Mouse (Mus musculus): Measurements from ENCODE around the gene Tctex1d4. TPM values are rescaled to one million over a fixed set of nuclear protein-coding genes. Genes with fewer than 3 reads are reported as not detected.
A peak's percentile ranks its signal among the peaks of the same experiment; 100 is the strongest.

Gene Tctex1d4
- polyA plus RNA-seq, 1 experiment from 2014 or later: not detected

DNA sequence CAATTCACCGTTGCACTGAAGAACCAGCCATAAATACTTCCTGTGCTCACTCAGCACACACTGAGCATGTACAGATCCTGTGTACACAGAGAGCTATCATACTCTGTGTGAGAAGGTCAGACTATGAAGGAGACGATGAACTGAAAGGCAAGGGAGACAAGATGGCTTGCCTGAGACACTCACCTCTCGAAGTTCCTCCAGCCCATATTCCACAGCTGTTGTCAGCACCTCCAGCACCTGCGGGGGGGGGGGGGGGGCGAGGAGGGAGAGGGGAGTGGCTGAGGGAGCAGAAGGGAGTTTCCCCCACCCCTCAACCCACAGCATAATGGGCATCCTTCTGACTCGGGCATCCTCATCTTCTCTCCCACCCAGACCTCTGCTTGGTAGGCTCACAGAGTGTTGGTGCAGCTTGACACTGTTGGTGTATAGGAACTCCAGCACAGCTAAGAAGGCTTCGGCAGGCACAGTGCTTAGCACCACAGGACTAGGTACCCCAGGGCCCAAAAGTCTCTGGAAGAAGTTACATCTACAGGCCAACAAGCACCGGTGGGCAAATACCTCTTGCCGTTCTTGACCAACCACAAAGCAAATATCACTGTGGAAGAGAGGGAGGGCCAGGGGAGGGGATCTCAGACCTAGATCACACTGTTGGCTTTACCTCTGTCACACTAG, 2.9 kb upstream of the Tctex1d4 start:
- 69% methylated on average over 8 of the region's 9 CpGs for WGBS

DNA sequence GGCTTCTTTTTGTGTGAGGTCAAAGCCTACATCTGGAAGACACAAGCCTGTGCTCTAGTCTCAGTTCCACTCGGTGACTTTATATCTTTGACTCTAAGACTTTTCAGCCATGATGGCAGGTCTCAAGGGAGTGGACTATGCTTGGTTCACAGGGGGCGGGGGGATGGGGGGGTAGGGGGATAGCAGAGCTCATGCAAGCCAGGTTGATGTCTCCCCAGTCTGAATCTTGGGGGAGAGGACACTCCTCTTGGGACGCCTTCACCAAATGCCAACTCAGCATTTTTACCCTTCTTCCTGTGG, 2.4 kb upstream of the Tctex1d4 start:
- H3K9me3 ChIP-seq: no peaks in the 10 kb centered on the region
- peaks cover 26% of the 10 kb centered on the region for H3K4me1 ChIP-seq
- H3K27me3 ChIP-seq (ENCODE audit: insufficient read depth, poor library complexity, severe bottlenecking): no peaks in the 10 kb centered on the region
- H3K36me3 ChIP-seq: peaks cover 7% of the 10 kb centered on the region; the same call in 1 of the 2 replicates
- 0 out of 2 replicates have a peak overlapping the region, but pooled peaks have one; percentile 81 for H3K27ac ChIP-seq
- no peak overlapping the region for H3K4me3 ChIP-seq
- WGBS: 81% methylated on average over 3 of the region's 3 CpGs
- no peak for DNase-seq (ENCODE audit: low spot score)

More for the DNA sequence above, 2.9 kb upstream of the Tctex1d4 start:
- Histone ChIP-seq H3K36me3 (0 out of 2 replicates have a peak, but pooled peaks cover 7% of the 10 kb centered on the region), H3K4me3 (no peak overlapping the region), H3K27me3 (ENCODE audit: insufficient read depth, poor library complexity, severe bottlenecking) (no peaks in the 10 kb centered on the region), H3K4me1 (peaks cover 26% of the 10 kb centered on the region), H3K9me3 (no peaks in the 10 kb centered on the region), H3K27ac (no peak overlapping the region)
- DNase-seq (ENCODE audit: low spot score): no peak

GRCm38 (mm10) chr4:117124518-117125347, 1.9 kb upstream of the Tctex1d4 start:
- Histone ChIP-seq H3K27ac (peak overlapping the region; percentile 81), H3K4me1 (peaks cover 26% of the 10 kb centered on the region), H3K27me3 (ENCODE audit: insufficient read depth, poor library complexity, severe bottlenecking) (peaks cover 1% of the 10 kb centered on the region), H3K36me3 (peaks cover 7% of the 10 kb centered on the region; the same call in 1 of the 2 replicates), H3K4me3 (no peak overlapping the region), H3K9me3 (no peaks in the 10 kb centered on the region)
- no peak for DNase-seq (ENCODE audit: low spot score)
- 55% methylated on average over 14 of the region's 14 CpGs for WGBS

DNA sequence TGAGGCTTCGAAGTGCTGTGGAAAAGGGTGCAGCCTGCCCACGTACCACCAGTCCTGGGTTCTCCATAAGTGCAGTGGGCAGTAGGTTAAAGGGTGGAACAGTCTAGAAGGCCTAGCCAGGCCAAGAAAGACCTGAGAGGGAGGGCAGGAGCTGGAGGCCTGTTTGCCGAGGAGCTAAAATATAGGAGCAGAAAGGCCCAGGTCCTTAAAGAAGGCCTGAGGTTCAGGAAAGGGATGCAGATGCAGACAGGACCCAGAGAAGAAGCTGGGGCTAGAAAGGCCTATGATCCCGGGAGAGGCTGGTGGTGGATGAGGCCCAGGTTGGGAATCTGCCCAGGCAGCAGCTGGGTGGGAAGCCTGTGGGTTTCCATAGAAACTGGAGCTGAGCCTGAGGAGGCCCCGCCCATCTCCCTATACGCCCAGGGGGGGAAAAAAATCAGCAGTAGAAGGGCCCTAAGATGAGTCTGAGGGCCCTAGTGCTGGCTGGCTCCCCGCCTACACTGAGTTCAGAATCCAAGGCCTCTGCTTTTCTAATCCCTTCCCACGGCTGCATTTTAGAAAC, 1.2 kb upstream of the Tctex1d4 start, which contains the start of gene Btbd19:
Gene Btbd19 (minus strand): TSS at position 378 of the 562 bp plus-strand sequence.
- H3K4me3 ChIP-seq: no peak within 1 kb of the TSS
- peaks cover 8% of the 10 kb centered on the region for H3K27me3 ChIP-seq (ENCODE audit: insufficient read depth, poor library complexity, severe bottlenecking)
- H3K4me1 ChIP-seq: peaks cover 26% of the 10 kb centered on the region
- DNase-seq (ENCODE audit: low spot score): no peak
- H3K9me3 ChIP-seq: no peaks in the 10 kb centered on the region
- peaks cover 7% of the 10 kb centered on the region; the same call in 1 of the 2 replicates for H3K36me3 ChIP-seq
- H3K27ac ChIP-seq: peak within 1 kb of the TSS; percentile 81
- 38% methylated on average over 8 of the region's 8 CpGs for WGBS

GRCm38 (mm10) chr4:117125910-117126674, 502 bp upstream of the Tctex1d4 start:
- Histone ChIP-seq H3K4me1 (peaks cover 26% of the 10 kb centered on the region), H3K9me3 (no peaks in the 10 kb centered on the region), H3K4me3 (no peak overlapping the region), H3K36me3 (peaks cover 9% of the 10 kb centered on the region; the same call in 1 of the 2 replicates), H3K27ac (peak overlapping the region; percentile 81), H3K27me3 (ENCODE audit: insufficient read depth, poor library complexity, severe bottlenecking) (peaks cover 15% of the 10 kb centered on the region)
- DNase-seq (ENCODE audit: low spot score): peak; percentile 88
- WGBS: 42% methylated on average over 15 of the region's 15 CpGs

- H3K36me3 ChIP-seq: peaks cover 13% of the 10 kb centered on the region; the same call in 1 of the 2 replicates
These were observed 1.5 kb downstream of the Tctex1d4 start for GRCm38 (mm10) chr4:117127991-117128686.

DNA sequence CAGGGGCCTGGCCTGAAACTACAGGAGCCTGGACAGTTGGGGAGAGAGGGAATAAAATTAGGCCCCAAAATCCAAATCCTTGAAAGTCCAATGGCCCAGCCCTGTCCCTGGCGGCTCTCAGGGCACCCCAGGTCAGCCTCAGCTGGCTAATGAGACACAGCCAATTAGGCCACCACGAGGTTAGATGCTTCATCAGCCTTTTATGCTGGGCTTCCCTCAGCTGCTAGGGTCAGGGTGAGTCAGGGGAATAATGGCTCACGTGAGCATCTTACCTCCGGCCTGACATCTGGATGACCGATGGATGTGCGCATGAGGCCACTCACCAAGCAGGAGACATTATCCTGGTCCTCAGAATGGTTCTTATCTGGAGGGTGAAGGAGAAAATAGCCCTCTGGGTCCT, 4.2 kb downstream of the Tctex1d4 start:
- Histone ChIP-seq H3K36me3 (peaks cover 13% of the 10 kb centered on the region; the same call in 1 of the 2 replicates), H3K4me1 (peaks cover 33% of the 10 kb centered on the region), H3K9me3 (no peaks in the 10 kb centered on the region), H3K4me3 (no peak overlapping the region), H3K27me3 (ENCODE audit: insufficient read depth, poor library complexity, severe bottlenecking) (peaks cover 41% of the 10 kb centered on the region), H3K27ac (no peak overlapping the region)
- 76% methylated on average over 6 of the region's 6 CpGs for WGBS
- DNase-seq (ENCODE audit: low spot score): no peak

More at GRCm38 (mm10) chr4:117127991-117128686, 1.5 kb downstream of the Tctex1d4 start:
- Histone ChIP-seq H3K27me3 (ENCODE audit: insufficient read depth, poor library complexity, severe bottlenecking) (peaks cover 35% of the 10 kb centered on the region), H3K27ac (no peak overlapping the region), H3K4me1 (peaks cover 40% of the 10 kb centered on the region), H3K9me3 (no peaks in the 10 kb centered on the region), H3K4me3 (no peak overlapping the region)
- WGBS: 85% methylated on average over 33 of the region's 33 CpGs
- no peak for DNase-seq (ENCODE audit: low spot score)

GRCm38 (mm10) chr4:117131198-117131597, 4.6 kb downstream of the Tctex1d4 start:
- Histone ChIP-seq H3K4me3 (no peak overlapping the region), H3K4me1 (peaks cover 30% of the 10 kb centered on the region), H3K27me3 (ENCODE audit: insufficient read depth, poor library complexity, severe bottlenecking) (peaks cover 41% of the 10 kb centered on the region), H3K27ac (no peak overlapping the region), H3K36me3 (peaks cover 13% of the 10 kb centered on the region; the same call in 1 of the 2 replicates), H3K9me3 (no peaks in the 10 kb centered on the region)
- WGBS: 77% methylated on average over 6 of the region's 6 CpGs
- DNase-seq (ENCODE audit: low spot score): no peak

DNA sequence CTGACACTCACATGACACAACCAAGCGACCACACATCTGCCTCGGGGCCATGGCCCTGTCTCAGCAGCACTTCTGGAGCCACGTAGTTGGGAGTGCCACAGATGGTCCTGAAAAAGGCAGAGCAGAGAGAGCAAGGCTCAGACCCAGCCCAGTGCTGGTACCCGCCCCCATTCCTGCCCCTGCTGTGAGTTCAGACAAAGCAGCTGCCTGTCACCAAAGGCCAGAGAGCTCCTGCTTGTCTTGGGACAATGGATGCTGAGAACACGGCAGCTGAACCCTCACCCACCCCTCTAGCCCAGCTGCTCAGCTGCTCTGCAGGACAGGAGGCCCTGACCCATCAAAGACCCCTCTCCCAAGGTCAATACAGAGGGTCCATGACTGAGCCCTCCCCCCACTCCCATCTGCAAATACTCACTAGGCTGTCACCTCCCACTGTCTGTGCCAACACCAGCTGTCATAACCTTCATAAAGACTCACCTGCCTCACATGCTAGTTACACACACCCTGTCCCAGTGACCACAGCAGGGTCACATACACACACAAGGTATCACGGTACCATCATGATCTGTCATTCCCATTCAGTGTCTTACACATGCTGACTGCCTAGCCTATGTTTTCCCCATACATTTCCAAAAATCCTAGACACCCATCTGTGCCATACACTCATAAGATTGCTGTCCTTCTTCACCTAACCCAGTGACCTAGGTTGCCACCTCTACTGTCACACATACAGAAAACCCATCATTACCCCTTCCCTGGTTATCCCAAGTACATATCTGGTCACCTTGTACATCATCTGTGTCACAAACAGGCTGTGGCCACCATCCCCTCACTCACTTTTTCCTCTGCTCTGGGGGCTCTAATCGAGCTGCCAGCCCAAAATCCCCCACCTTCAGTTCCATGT, 5.5 kb downstream of the Tctex1d4 start:
- DNase-seq (ENCODE audit: low spot score): no peak
- peak overlapping the region; percentile 82; the same call in 1 of the 2 replicates for H3K4me3 ChIP-seq
- 25% methylated on average over 7 of the region's 7 CpGs for WGBS
- peaks cover 41% of the 10 kb centered on the region for H3K27me3 ChIP-seq (ENCODE audit: insufficient read depth, poor library complexity, severe bottlenecking)
- H3K4me1 ChIP-seq: peaks cover 30% of the 10 kb centered on the region
- H3K27ac ChIP-seq: no peak overlapping the region
- H3K9me3 ChIP-seq: no peaks in the 10 kb centered on the region
- peaks cover 13% of the 10 kb centered on the region; the same call in 1 of the 2 replicates for H3K36me3 ChIP-seq

DNA sequence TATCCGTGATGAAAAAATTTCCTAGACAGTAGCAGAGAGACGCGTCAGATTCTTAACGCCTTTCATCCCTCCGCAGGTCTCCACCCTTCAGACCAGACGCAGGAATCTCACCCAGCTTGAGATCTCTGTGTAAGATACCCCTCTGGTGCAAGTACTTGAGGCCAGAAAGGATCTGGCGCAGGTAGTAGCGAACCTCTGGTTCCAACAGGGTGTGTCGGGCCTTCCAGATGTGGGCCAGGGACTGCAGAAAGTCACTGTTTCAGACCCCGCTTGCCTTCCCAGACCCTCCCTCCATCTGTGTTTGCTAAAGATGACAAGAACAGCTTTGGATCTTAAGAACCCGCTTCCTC, 6.2 kb downstream of the Tctex1d4 start:
- no peak overlapping the region for H3K27ac ChIP-seq
- peak overlapping the region; percentile 82 for H3K4me3 ChIP-seq
- peaks cover 41% of the 10 kb centered on the region for H3K27me3 ChIP-seq (ENCODE audit: insufficient read depth, poor library complexity, severe bottlenecking)
- H3K4me1 ChIP-seq: peaks cover 30% of the 10 kb centered on the region
- WGBS: 11% methylated on average over 11 of the region's 11 CpGs
- no peaks in the 10 kb centered on the region for H3K9me3 ChIP-seq
- peaks cover 13% of the 10 kb centered on the region; the same call in 1 of the 2 replicates for H3K36me3 ChIP-seq
- no peak for DNase-seq (ENCODE audit: low spot score)

DNA sequence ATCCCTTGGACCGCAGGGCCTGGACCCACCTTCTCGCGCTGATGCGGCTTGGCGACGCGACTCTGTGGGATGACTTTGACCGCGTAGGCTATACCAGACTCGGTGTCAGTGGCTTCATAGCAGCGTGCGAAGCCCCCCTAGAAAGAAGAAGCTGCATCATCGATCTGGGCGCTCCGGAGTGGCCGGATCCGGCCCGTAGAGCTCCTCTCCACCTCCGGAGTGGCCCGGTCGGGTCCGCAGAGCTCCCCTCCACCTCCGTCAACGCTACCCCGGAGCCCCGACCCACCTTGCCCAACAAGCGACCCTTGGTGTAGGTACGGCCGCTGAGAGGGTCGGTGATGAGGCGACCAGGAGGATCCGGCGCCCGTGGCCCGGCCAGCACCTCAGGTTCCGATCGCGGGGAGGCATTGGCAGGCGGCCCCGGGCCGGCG, 6.8 kb downstream of the Tctex1d4 start:
- peak overlapping the region; percentile 85 for H3K27ac ChIP-seq
- peak overlapping the region; percentile 82 for H3K4me3 ChIP-seq
- under 1% methylated on average over 42 of the region's 42 CpGs for WGBS
- H3K9me3 ChIP-seq: no peaks in the 10 kb centered on the region
- H3K4me1 ChIP-seq: peaks cover 30% of the 10 kb centered on the region
- no peak for DNase-seq (ENCODE audit: low spot score)
- peaks cover 41% of the 10 kb centered on the region for H3K27me3 ChIP-seq (ENCODE audit: insufficient read depth, poor library complexity, severe bottlenecking)
- H3K36me3 ChIP-seq: peaks cover 7% of the 10 kb centered on the region; the same call in 1 of the 2 replicates

Data from heart, embryonic 10.5 days (tissue).